25 mouse cellular contexts compared by ENCODE assay signal in genomic region chr10:58594486-58594885, GRCm38 (mm10).
DNase-seq lines count a peak whose midpoint lies in the region; ATAC-seq lines count a peak whose summit lies in the region.
"Had no signal": no experiment of that assay in that cellular context is flagged by ENCODE, and none has a peak within 500 bp of the region (broad histone marks: within the 10 kb centered on the region; RNA-seq: fewer than 3 reads in every experiment).

No protein-coding gene starts in this region.

- peaks cover 1% of the 10 kb centered on the region; the same call in 1 of the 2 replicates for H3K4me1 ChIP-seq in forebrain, embryonic 10.5 days
- no peaks in the 10 kb centered on the region for H3K4me1 ChIP-seq in forebrain, embryonic 15.5 days

- no peak for ATAC-seq in forebrain, embryonic 15.5 days (replicated peaks)
- ATAC-seq: activated CD4-positive, CD25-positive, alpha-beta regulatory T cell, adult 4 months; CD4-positive, CD25-positive, alpha-beta regulatory T cell, adult 4 months; Patski had no signal

- DNase-seq in forebrain, embryonic 10.5 days (ENCODE audit: extremely low spot score, low spot score): peak; percentile 13
- DNase-seq in ES-CJ7 (ENCODE audit: low read depth, low spot score) (peak; percentile 34), R1 (ENCODE audit: low read depth, low spot score) (peak; percentile 64), ZHBTc4 (ENCODE audit: low read depth, low spot score) (peak; percentile 67)
- DNase-seq in urinary bladder, postnatal 25 days (ENCODE audit: low spot score): no peak
- no peak for DNase-seq in adrenal gland, adult (ENCODE audit: inconsistent age in 2 of 2, low spot score in 1 of 2)
- no peak for DNase-seq in left cerebral cortex, postnatal 14 days (ENCODE audit: low spot score in 2 of 2)
- DNase-seq: adrenal gland, adult 2 months; adrenal gland, adult 8-10 months; adrenal gland, postnatal 10 days; adrenal gland, postnatal 14 days; adrenal gland, postnatal 25 days; adrenal gland, postnatal 36 days; B cell, adult 2 months; cerebellum, adult 11 months; cerebellum, adult 11-12 months; cerebellum, adult 18-20 months; cerebellum, adult 2 months; cerebellum, adult 8-10 months; cerebellum, adult 9-10 months had no signal

- H3K4me3 ChIP-seq in forebrain, embryonic 10.5 days: no peak overlapping the region
- H3K4me3 ChIP-seq in forebrain, embryonic 15.5 days: no peak overlapping the region

- intact Hi-C loops in left cerebral cortex, postnatal 14 days (cut with DNase I): no loop called here

- H3K27ac ChIP-seq in forebrain, embryonic 10.5 days: no peak overlapping the region
- H3K27ac ChIP-seq in forebrain, embryonic 15.5 days (replicated peaks): no peak overlapping the region

- H3K9me3 ChIP-seq in forebrain, embryonic 10.5 days: peaks cover 5% of the 10 kb centered on the region; the same call in 1 of the 2 replicates
- 0 out of 2 replicates have a peak, but pooled peaks cover 5% of the 10 kb centered on the region for H3K9me3 ChIP-seq in forebrain, embryonic 15.5 days
- H3K9me3 ChIP-seq: G1E had no signal

- no peak overlapping the region for H3K4me2 ChIP-seq in forebrain, embryonic 15.5 days (replicated peaks)

- no peak overlapping the region for H3K9ac ChIP-seq in forebrain, embryonic 15.5 days (replicated peaks)

- no peaks in the 10 kb centered on the region for H3K27me3 ChIP-seq in forebrain, embryonic 10.5 days (ENCODE audit: poor library complexity, severe bottlenecking)
- H3K27me3 ChIP-seq in forebrain, embryonic 15.5 days: no peaks in the 10 kb centered on the region
- H3K27me3 ChIP-seq: Patski had no signal

- WGBS in forebrain, embryonic 10.5 days: 93% methylated on average over 3 of the region's 3 CpGs
- WGBS in forebrain, embryonic 15.5 days: 86% methylated on average over 3 of the region's 3 CpGs

- H3K36me3 ChIP-seq in forebrain, embryonic 10.5 days (replicated peaks): no peaks in the 10 kb centered on the region
- H3K36me3 ChIP-seq in forebrain, embryonic 15.5 days: no peaks in the 10 kb centered on the region
- H3K36me3 ChIP-seq: G1E had no signal

Comparison
In these comparisons a context has a peak if more than half of its experiments do, and no peak if none do; other contexts are left out.
1. DNase-seq: peak in forebrain, embryonic 10.5 days (single experiment), ES-CJ7 (single experiment), R1 (single experiment) and ZHBTc4 (single experiment); none in urinary bladder, postnatal 25 days (single experiment), adrenal gland, adult (0 of 2) and left cerebral cortex, postnatal 14 days (0 of 2).